Mouse (Mus musculus) spleen, adult 2 months (tissue): ENCODE measurements at regions not wholly inside any gene's neighbourhood (a gene's known extent, or its start where the extent isn't known, plus 50 kb on each side); places are given as distances from the start of the nearest gene placed in this dataset.

ENCODE experiments used
- CTCF ChIP-seq: fragments of 200-500 bp; IDR thresholded peaks from 2 replicates; pipeline ENCODE4 v1.5.1; 2011; ENCODE audit warnings: mild to moderate bottlenecking, inconsistent platforms; ENCODE audit not compliant: insufficient read depth, insufficient read length, insufficient replicate concordance; ENCODE audit errors: extremely low read depth
- POLR2A ChIP-seq: fragments of 200-500 bp; IDR thresholded peaks from 2 replicates; pipeline ENCODE4 v1.6.1; 2011; ENCODE audit warnings: low read depth, low read length, inconsistent platforms

DNA sequence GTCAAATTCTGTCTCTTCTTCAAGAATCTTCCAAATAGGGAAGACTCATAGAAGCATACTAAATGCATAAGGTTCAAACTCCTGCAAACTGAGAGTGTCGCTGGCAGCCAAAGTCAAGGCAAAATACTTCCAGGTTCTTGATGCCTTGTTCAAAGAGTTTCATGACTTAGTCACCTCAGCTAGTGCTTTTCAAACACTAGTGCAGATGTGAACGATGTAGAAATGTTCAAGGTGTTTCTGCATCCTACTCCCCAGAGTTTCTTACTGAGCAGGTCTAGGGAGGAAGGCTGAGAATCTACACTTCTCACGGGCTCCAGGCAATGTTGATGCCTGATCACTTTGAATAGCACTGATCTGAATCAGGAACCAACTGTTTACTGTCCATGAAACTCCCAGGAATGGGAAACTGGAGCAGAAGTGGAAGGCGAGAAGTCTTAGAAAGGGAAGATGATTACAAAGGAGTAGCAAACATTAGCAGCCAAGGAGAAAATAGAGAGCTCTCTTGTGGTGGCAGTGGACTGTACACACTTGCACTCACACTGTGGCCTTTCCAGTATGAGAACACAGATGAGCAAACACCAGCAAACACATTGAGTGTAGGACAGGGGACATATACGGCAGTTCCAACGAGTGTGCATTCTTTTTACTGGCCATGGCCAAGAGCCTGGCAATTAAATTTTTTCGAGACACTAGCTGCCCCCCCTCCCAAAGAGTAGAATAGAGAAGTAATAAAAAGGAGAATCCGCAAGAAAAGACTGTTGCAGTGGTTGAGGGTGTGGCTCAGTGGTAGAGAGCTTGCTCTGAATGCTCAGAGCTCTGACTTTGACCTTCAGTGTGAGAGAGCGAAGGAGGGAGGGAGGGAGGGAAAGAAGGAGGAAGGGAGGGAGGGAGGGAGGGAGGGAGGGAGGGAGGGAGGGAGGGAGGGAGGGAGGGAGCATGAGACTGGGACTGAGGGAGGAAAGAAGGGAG, 247.4 kb upstream of the Fn1 start:
- no peak for TF ChIP-seq CTCF
- no peak for TF ChIP-seq POLR2A
